Mouse (Mus musculus) erythroblast, embryonic 14.5 days (primary cell): ENCODE data around the gene Frmpd2.

Experiments
- GATA1 ChIP-seq: IDR thresholded peaks from 2 replicates; pipeline ENCODE4 v1.6.1; 2012; ENCODE audit warnings: low read length, inconsistent platforms, mixed read lengths
- TAL1 ChIP-seq: IDR thresholded peaks from 3 replicates; pipeline ENCODE4 v1.6.1; 2012; ENCODE audit warnings: low read length, inconsistent platforms, mixed read lengths

DNA sequence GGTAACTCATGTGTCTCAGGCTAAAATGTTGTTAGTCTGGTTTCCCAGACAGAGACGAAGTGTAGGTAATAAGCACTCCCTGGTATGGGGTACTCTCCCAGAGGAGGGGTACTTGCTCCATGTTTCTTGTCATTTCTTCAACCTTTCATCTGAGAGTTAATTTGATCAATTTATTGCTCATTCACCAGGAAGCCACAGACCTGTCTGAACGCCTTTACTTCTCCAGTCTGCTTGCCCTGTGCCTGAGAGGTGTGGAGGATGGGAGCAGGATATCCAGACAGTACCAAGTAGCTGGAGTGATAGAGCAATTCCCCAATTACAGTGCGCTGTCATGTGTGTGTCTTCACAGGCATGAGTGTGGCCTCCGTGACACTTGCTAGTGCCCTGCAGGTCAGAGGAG is 23.7 kb downstream of the Frmpd2 start:
- TF ChIP-seq GATA1, result no peak
- TF ChIP-seq TAL1, result no peak
